In the genomic region with DNA sequence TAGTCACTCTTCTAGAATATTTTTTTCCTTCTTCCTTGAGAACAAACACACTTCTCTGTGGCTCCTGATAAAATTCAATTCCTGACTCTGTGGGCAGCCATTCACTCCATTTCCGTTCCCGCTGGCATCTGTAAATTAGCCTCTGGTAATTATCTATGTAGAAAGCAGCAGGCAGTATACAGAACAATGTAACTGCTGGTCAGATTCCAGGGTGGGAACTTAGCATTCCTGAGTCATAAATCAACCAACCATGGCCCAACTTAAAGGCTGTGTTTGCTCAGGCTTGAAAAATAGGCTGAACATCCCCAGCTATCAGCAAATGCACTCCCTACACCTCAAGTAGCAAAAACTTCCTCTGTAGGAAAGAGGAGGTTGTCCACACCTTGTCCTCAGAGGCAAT, we compare ENCODE assay signal across 18 mouse cellular contexts.
DNase-seq lines count a peak whose midpoint lies in the region; ATAC-seq and TF ChIP-seq lines count a peak whose summit lies in the region.
"Had no signal": no experiment of that assay in that cellular context is flagged by ENCODE, and none has a peak within 500 bp of the region (broad histone marks: within the 10 kb centered on the region; RNA-seq: fewer than 3 reads in every experiment).

No protein-coding gene starts in this region.

- H3K4me3 ChIP-seq in hindbrain, embryonic 16.5 days (ENCODE audit: low read length) = no peak overlapping the region
- no peak overlapping the region for H3K4me3 ChIP-seq in hindbrain, embryonic 13.5 days
- H3K4me3 ChIP-seq: embryonic facial prominence, embryonic 15.5 days; midbrain, embryonic 13.5 days; stomach, embryonic 15.5 days had no signal

- no peak overlapping the region for H3K4me2 ChIP-seq in hindbrain, embryonic 16.5 days (ENCODE audit: low read length)
- no peak overlapping the region for H3K4me2 ChIP-seq in hindbrain, embryonic 13.5 days
- H3K4me2 ChIP-seq: embryonic facial prominence, embryonic 15.5 days; midbrain, embryonic 13.5 days; stomach, embryonic 15.5 days had no signal

- no peaks in the 10 kb centered on the region for H3K36me3 ChIP-seq in hindbrain, embryonic 16.5 days (ENCODE audit: control insufficient read depth, insufficient read depth, low read length)
- no peaks in the 10 kb centered on the region for H3K36me3 ChIP-seq in hindbrain, embryonic 13.5 days
- H3K36me3 ChIP-seq: embryonic facial prominence, embryonic 15.5 days; midbrain, embryonic 13.5 days; stomach, embryonic 15.5 days had no signal

- no peaks in the 10 kb centered on the region for H3K27me3 ChIP-seq in hindbrain, embryonic 16.5 days (replicated peaks; ENCODE audit: control insufficient read depth, insufficient read depth, low read length)
- H3K27me3 ChIP-seq in hindbrain, embryonic 13.5 days = no peaks in the 10 kb centered on the region
- H3K27me3 ChIP-seq: embryonic facial prominence, embryonic 15.5 days; midbrain, embryonic 13.5 days; stomach, embryonic 15.5 days had no signal

- intact Hi-C loops in heart, postnatal 14 days (cut with DNase I) = no loop called here

- no peaks in the 10 kb centered on the region for H3K4me1 ChIP-seq in hindbrain, embryonic 16.5 days (ENCODE audit: control insufficient read depth, insufficient read depth, low read depth, low read length)
- H3K4me1 ChIP-seq in hindbrain, embryonic 13.5 days (replicated peaks) = peaks cover 5% of the 10 kb centered on the region; the same call in 1 of the 2 replicates
- H3K4me1 ChIP-seq: embryonic facial prominence, embryonic 15.5 days; midbrain, embryonic 13.5 days; stomach, embryonic 15.5 days had no signal

- TF ChIP-seq CTCF in brain, embryonic 14.5 days (IDR thresholded peaks at IDR 0.05; ENCODE audit: borderline replicate concordance, extremely low read depth, insufficient read depth, insufficient read length) = no peak

- ATAC-seq in hindbrain, embryonic 16.5 days = peak; percentile 60; the same call in 1 of the 2 replicates
- ATAC-seq in hindbrain, embryonic 13.5 days (ENCODE audit: low FRiP score) = no peak
- ATAC-seq: activated CD4-positive, CD25-positive, alpha-beta regulatory T cell, adult 4 months; midbrain, embryonic 13.5 days had no signal

- no peak overlapping the region for H3K27ac ChIP-seq in hindbrain, embryonic 16.5 days (ENCODE audit: low read depth, low read length)
- H3K27ac ChIP-seq in hindbrain, embryonic 13.5 days = no peak overlapping the region
- H3K27ac ChIP-seq: embryonic facial prominence, embryonic 15.5 days; midbrain, embryonic 13.5 days; stomach, embryonic 15.5 days had no signal

- H3K9me3 ChIP-seq in hindbrain, embryonic 16.5 days (ENCODE audit: control insufficient read depth, low read length) = no peaks in the 10 kb centered on the region
- no peaks in the 10 kb centered on the region for H3K9me3 ChIP-seq in hindbrain, embryonic 13.5 days
- H3K9me3 ChIP-seq: embryonic facial prominence, embryonic 15.5 days; midbrain, embryonic 13.5 days; stomach, embryonic 15.5 days had no signal

- TF ChIP-seq POLR2A in brain, embryonic 14.5 days (IDR thresholded peaks at IDR 0.05; ENCODE audit: borderline replicate concordance, extremely low read depth, insufficient read depth, insufficient read length, poor library complexity, severe bottlenecking) = no peak

- 13% methylated on average over 2 of the region's 2 CpGs for WGBS in hindbrain, embryonic 16.5 days
- WGBS in hindbrain, embryonic 13.5 days = 7% methylated on average over 2 of the region's 2 CpGs

- no peak overlapping the region for H3K9ac ChIP-seq in hindbrain, embryonic 16.5 days (ENCODE audit: low read depth, low read length)
- H3K9ac ChIP-seq in hindbrain, embryonic 13.5 days = no peak overlapping the region
- H3K9ac ChIP-seq: embryonic facial prominence, embryonic 15.5 days; midbrain, embryonic 13.5 days; stomach, embryonic 15.5 days had no signal

- peak; percentile 79 for DNase-seq in Muller cell, postnatal 12 days (ENCODE audit: inconsistent ontology term)
- peak; percentile 63 for DNase-seq in brain, embryonic 14.5 days (ENCODE audit: low read depth)
- DNase-seq in hindlimb bud, embryonic 11.5 days (ENCODE audit: extremely low spot score, low read depth, low spot score) = peak; percentile 39
- no peak for DNase-seq in frontal cortex, postnatal 14 days (ENCODE audit: low spot score in 2 of 2)
- DNase-seq in right cerebral cortex, postnatal 36 days (ENCODE audit: low spot score in 2 of 2) = no peak
- no peak for DNase-seq in heart, postnatal 14 days
- DNase-seq: adrenal gland, postnatal 25 days; cerebellum, postnatal 10 days; gastrocnemius, postnatal 25 days; lung, postnatal 4 days; right cerebral cortex, adult 18-20 months; spleen, adult 18-20 months had no signal

Comparison
In these comparisons a context has a peak if more than half of its experiments do, and no peak if none do; other contexts are left out.
1. DNase-seq: peak in Muller cell, postnatal 12 days (single experiment), brain, embryonic 14.5 days (single experiment) and hindlimb bud, embryonic 11.5 days (single experiment); none in frontal cortex, postnatal 14 days (0 of 2), right cerebral cortex, postnatal 36 days (0 of 2) and heart, postnatal 14 days (0 of 2).